Mouse (Mus musculus): ENCODE data around the gene Atpaf1.

Atpaf1 gene

GRCm38 (mm10) chr4:115784769-115785510 lies at the start of gene Atpaf1:
Gene Atpaf1 (plus strand): TSS chr4:115784812.
- peak; percentile 69 for DNase-seq (ENCODE audit: low spot score)

GRCm38 (mm10) chr4:115734867-115735266 lies 49.7 kb upstream of the Atpaf1 start:
- DNase-seq (ENCODE audit: low spot score) = no peak

- peak; percentile 97 for DNase-seq (ENCODE audit: low spot score)
Observed at GRCm38 (mm10) chr4:115737551-115738041, 47.0 kb upstream of the Atpaf1 start, which contains the start of gene Efcab14. Gene Efcab14 (plus strand): TSS chr4:115737744.

DNA sequence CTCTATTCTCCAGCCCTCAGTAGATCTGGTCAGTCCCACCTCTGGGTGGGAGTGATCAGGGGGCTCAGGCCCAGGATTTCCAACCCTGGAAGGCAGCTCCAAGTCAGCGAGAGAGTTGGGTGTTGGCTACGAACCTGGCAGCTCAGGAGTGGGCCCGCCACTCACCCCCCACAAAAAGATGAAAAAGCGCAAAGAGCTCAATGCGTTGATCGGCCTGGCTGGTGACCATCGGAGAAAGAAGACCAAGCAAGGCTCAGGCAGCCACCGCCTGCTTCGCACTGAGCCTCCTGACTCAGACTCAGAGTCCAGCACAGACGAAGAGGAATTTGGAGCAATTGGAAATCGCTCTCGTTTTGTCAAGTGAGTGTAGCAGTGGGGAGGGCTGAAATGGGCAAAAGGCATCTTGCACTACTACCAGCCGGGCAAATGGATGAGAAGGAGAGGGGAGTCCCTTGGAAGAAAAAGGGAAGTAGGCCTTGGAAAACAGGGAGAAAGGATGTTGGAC lies 46.1 kb upstream of the Atpaf1 start:
- DNase-seq (ENCODE audit: low spot score) = no peak

- no peak for DNase-seq (ENCODE audit: low spot score)
Observed at GRCm38 (mm10) chr4:115742658-115743057, 42.0 kb upstream of the Atpaf1 start.

GRCm38 (mm10) chr4:115743096-115743495 lies 41.5 kb upstream of the Atpaf1 start:
- no peak for DNase-seq (ENCODE audit: low spot score)

DNA sequence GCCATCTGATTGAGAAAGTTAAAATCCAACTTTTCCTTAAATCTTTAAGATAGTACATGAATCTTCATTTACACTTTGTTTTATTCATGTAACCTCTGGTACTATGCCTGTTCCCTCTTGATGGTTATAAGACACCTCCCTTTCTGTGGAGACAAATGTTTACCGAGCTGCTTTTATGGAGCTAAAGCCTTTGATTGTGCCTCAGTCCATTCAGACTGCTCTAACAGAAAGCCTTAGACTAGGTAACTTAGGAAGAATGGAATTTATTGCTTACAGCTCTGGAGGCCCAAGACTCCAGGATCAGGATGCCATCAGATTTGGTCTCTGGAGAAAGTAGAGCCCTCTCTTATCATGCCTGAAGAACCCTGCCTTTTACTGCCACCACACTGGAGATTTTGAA lies 36.4 kb upstream of the Atpaf1 start:
- DNase-seq (ENCODE audit: low spot score) = no peak

- DNase-seq (ENCODE audit: low spot score) = no peak
Observed at GRCm38 (mm10) chr4:115749336-115749735, 35.3 kb upstream of the Atpaf1 start.

DNA sequence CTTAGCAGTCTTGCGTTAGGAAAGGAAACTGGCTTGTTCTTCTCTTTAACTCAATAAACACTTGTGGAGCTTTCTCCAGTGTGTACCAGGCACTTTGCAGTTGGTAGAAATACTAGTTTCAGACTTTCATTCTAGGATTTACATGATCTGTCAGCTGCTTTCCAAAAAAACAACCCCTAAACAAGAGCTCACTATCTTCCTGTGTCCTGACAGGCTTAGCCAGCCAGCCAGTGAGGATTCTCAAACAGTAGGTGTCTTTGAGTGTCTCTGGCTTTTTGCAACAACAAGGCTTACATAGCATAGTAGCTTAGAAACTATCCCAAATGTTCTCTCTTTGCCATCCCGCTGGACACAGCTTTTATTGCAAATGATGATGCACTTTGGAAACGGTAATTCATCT lies 30.5 kb upstream of the Atpaf1 start:
- DNase-seq (ENCODE audit: low spot score) = no peak

- DNase-seq (ENCODE audit: low spot score) = no peak
Observed at GRCm38 (mm10) chr4:115754851-115755250, 29.8 kb upstream of the Atpaf1 start.

DNA sequence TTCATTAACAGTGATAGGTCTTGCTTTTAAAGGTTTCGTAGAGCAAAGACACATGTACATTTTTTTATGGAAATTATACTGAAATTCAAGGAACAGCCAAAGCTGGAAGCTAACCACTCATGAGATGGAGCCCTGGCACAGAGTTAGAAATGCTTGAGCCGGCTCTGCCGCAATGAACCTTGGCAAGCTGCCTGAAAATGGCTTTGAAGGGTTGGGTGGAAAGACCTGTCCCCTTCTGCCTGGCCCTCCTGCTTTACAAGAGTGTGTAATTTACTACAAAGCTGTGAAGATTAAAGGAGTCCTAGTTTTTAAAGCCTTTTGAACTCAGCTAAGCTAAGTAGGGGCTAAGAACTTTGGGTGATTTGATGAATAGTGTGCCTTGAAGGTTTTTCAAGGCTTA lies 23.4 kb upstream of the Atpaf1 start:
- no peak for DNase-seq (ENCODE audit: low spot score)

DNA sequence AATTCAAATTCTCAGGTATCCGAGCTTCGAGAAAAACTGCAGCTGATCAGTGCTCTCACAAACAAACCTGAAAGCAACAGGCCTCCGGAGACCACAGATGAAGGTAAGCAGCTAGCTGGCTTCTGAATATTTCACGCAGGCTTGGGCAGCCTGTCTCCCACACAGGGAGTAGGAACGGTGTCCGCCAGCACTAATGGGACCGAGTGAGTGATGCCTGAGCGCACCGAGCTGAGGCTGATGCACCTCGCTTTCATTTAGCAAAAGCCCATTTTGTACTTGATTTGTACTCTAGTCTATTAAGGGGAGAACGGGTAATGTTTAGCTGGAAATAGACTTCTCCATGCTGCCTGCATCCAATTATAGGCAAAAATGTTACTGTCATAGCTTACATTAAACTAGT lies 20.0 kb upstream of the Atpaf1 start:
- DNase-seq (ENCODE audit: low spot score) = no peak

- no peak for DNase-seq (ENCODE audit: low spot score)
Observed at GRCm38 (mm10) chr4:115767647-115768467, 16.8 kb upstream of the Atpaf1 start.

DNA sequence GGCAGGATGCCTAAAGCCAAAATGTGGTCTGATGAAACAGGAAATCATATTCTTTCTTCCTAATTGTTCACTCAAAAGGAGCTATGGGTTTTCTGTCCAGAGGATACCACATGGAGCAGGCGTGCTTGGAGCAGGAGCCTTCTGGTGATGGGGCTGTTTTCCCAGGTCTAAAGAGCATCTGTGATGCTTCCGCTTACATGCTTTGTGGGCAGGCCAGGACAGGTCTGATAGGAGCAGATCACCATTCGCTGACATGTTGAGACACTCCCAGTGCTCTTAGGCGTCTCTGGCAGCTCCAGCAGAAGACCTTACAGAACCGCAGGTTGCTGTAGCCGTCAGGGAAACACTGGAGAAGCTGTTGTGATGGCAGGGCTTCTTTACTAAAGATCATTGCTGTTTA lies 9.6 kb upstream of the Atpaf1 start:
- no peak for DNase-seq (ENCODE audit: low spot score)

DNA sequence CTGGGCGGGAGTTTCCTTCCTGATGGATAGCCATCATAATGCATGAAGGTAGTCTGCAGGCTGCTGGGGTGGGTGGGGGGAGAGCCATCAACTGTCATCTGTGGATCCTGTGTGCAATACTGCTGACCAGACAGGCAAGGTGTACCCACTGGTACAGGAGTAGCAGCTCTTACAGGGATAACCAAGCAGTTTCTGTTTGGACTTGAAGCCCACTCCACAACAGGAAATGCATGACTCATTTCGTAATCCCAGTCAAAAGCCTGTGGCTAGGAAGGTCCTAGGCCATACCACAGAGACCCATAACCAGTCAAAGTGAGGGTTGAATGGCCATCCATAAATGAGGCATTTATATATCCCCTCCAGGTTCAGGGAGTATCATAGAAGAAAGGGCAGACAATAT lies 7.0 kb upstream of the Atpaf1 start:
- DNase-seq (ENCODE audit: low spot score) = no peak

DNA sequence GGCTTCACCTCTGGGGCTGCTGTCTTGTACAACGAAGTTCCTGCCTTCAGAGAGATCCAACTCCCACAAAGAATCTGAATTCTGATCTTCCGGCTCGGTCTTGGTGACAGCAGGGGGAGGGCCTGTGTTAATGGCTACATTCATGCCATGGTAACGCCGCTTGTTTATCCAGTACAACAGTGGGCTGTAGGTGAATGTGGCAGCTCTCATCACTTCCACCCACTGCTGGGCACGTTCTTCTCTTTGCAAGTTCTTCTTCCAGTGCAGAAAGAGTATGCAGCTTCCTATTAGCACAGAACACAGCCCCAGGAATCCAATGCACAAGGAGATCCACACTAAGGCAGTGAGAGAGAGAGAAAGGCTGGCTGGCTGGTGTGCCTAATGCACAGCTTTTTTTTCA lies 4.3 kb upstream of the Atpaf1 start:
- DNase-seq (ENCODE audit: low spot score) = no peak

- DNase-seq (ENCODE audit: low spot score) = no peak
Observed at GRCm38 (mm10) chr4:115780918-115781317, 3.7 kb upstream of the Atpaf1 start, which contains the start of gene Tex38. Gene Tex38 (minus strand): TSS chr4:115781018.

GRCm38 (mm10) chr4:115782026-115782805 lies 2.4 kb upstream of the Atpaf1 start:
- no peak for DNase-seq (ENCODE audit: low spot score)

DNA sequence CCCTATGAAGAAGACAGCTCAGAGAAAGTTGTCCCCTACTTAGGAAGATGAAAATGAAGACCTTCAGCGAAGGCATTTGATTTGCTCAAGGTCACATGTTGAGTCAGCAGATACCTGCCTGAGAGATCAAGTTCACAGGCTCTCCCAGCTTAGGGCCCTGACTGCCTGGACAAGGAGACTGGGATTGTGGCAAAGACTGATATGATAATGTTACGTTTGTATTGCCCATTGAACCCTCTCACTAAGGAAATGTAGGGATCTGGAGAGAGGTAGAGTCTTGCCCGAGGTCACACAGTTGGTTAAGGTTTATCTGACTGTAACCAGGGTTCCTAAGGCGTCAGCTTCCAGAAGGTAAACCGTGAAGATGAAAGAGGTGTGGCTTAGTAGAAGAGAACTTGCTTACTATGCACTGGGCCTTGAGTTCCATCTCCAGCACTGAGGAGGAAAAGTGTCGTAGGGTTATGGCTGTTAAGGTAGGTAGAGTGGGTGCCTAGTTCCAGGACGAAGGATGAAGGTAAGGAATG lies 961 bp downstream of the Atpaf1 start:
- no peak for DNase-seq (ENCODE audit: low spot score)

DNA sequence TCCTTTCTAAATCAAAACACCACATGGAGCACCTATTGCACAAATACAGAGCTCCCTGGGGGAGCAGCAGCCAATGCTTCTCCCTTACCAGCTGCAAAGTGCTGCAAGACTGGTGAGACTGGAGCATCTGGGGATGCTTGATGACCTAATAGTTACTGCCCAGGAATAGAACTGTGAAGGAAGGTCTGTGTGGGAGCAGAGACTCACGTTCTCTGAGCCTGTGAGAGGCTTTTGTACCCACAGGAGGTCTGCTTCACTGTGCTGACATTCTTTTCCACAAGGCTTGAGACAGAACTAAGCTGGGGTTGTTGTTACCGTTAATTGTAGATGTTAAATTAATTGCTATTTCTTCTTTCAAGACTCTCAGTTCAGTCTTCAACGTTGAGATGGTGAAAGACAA lies 6.3 kb downstream of the Atpaf1 start:
- DNase-seq (ENCODE audit: low spot score) = no peak

DNA sequence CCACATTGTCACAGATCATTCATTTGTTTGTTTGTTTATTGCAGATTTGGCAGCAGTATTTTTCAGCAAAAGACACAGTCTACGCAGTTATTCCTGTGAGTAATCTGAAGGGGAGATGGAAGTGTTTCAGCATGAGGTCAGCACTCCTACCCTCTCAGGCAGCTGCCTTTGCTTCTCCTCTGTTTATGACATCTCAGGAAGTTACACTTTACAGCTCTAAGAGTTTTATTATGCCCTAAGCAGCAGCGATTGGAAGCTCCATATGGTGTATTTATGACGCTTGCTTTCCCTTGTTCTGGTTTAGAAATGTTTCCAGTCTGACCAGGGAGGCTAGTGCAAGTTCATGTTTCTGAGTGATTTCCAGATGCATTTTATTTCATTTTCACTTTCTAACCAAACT lies 10.7 kb downstream of the Atpaf1 start:
- no peak for DNase-seq (ENCODE audit: low spot score)

GRCm38 (mm10) chr4:115799981-115800380 lies 15.4 kb downstream of the Atpaf1 start:
- DNase-seq (ENCODE audit: low spot score) = no peak
